Mouse (Mus musculus) heart, embryonic 16.5 days (tissue): ENCODE results near the gene B4galnt2. TPM values are rescaled to one million over a fixed set of nuclear protein-coding genes. Genes with fewer than 3 reads are reported as not detected.

Source experiments
- ATAC-seq: fragments of 200-750 bp; cut with Nextera tagmentation; replicated peaks from 2 replicates; pipeline ENCODE4 v1.8.0; 2017; ENCODE audit warnings: moderate number of reproducible peaks; ENCODE audit not compliant: insufficient read depth, low FRiP score; ENCODE audit errors: extremely low read depth
- H3K27ac ChIP-seq: fragments of 300-500 bp; sonication (generic); 2 replicates; pipeline ENCODE4 v1.5.1; 2014; ENCODE audit warnings: mild to moderate bottlenecking, low read length, control low read depth, moderate library complexity
- H3K27me3 ChIP-seq: fragments of 300-500 bp; sonication (generic); 2 replicates; pipeline ENCODE4 v1.6.1; 2014; ENCODE audit warnings: low read length, mixed read lengths; ENCODE audit not compliant: control insufficient read depth, insufficient read depth
- H3K36me3 ChIP-seq: fragments of 300-500 bp; sonication (generic); 2 replicates; pipeline ENCODE4 v1.6.1; 2014; ENCODE audit not compliant: control insufficient read depth, insufficient read depth
- H3K4me1 ChIP-seq: fragments of 300-500 bp; sonication (generic); 2 replicates; pipeline ENCODE4 v1.6.1; 2014; ENCODE audit warnings: low read length, mixed read lengths; ENCODE audit not compliant: control insufficient read depth, insufficient read depth
- H3K4me2 ChIP-seq: fragments of 300-500 bp; sonication (generic); 2 replicates; pipeline ENCODE4 v1.6.1; 2014; ENCODE audit warnings: low read depth, mild to moderate bottlenecking, control low read depth, low read length
- H3K4me3 ChIP-seq: fragments of 300-500 bp; sonication (generic); 2 replicates; pipeline ENCODE4 v1.5.1; 2014; ENCODE audit warnings: mild to moderate bottlenecking, control low read depth, low read length
- H3K9ac ChIP-seq: fragments of 300-500 bp; sonication (generic); 2 replicates; pipeline ENCODE4 v1.6.1; 2014; ENCODE audit warnings: low read length, control low read depth
- H3K9me3 ChIP-seq: fragments of 300-500 bp; sonication (generic); replicated peaks from 2 replicates; pipeline ENCODE4 v1.6.1; 2016; ENCODE audit warnings: low read length; ENCODE audit not compliant: control insufficient read depth
- WGBS: fragments of 180-500 bp; shearing (Covaris S2); extraction: QIAGEN DNeasy Blood & Tissue Kit; methylation state at CpG from one replicate; pipeline ENCODE4 v1.1.7; 2014; 5-methylcytosine and 5-hydroxymethylcytosine counted together
- polyA plus RNA-seq: library from polyadenylated mRNA; unstranded; fragments of >200 nt; fragmentation: Nextera tagmentation; extraction: Ambion mirVana; gene quantifications from 2 replicates; pipeline ENCODE4 v1.2.1, GENCODE M21; 2015

Gene B4galnt2
- polyA plus RNA-seq, result 0.61 and 1.1 TPM in 2 replicates

- Histone ChIP-seq H3K36me3 (no peaks in the 10 kb centered on the region), H3K4me3 (peak within 1 kb of the TSS; percentile 48), H3K4me2 (peak within 1 kb of the TSS; percentile 53), H3K27me3 (peaks cover 48% of the 10 kb centered on the region), H3K4me1 (peaks cover 16% of the 10 kb centered on the region), H3K9me3 (no peaks in the 10 kb centered on the region), H3K9ac (peak within 1 kb of the TSS; percentile 31), H3K27ac (0 out of 2 replicates have a peak within 1 kb of the TSS, but pooled peaks have one; percentile 12)
- under 1% methylated on average over 35 of the region's 35 CpGs for WGBS
- ATAC-seq, result no peak
These were observed at the start of gene B4galnt2 for GRCm38 (mm10) chr11:95914571-95914991. B4galnt2 (minus strand) TSS chr11:95914891.

GRCm38 (mm10) chr11:95963304-95963703, 48.6 kb upstream of the B4galnt2 start:
- ATAC-seq, result no peak
- WGBS, result 68% methylated on average over 7 of the region's 7 CpGs
- Histone ChIP-seq H3K4me1 (no peaks in the 10 kb centered on the region), H3K27ac (no peak overlapping the region), H3K9ac (no peak overlapping the region), H3K9me3 (no peaks in the 10 kb centered on the region), H3K27me3 (no peaks in the 10 kb centered on the region), H3K4me2 (no peak overlapping the region), H3K36me3 (peaks cover 43% of the 10 kb centered on the region), H3K4me3 (no peak overlapping the region)

GRCm38 (mm10) chr11:95959152-95959551, 44.5 kb upstream of the B4galnt2 start:
- Histone ChIP-seq H3K9ac (no peak overlapping the region), H3K4me2 (no peak overlapping the region), H3K4me3 (no peak overlapping the region), H3K27ac (no peak overlapping the region), H3K9me3 (no peaks in the 10 kb centered on the region), H3K27me3 (no peaks in the 10 kb centered on the region), H3K4me1 (no peaks in the 10 kb centered on the region), H3K36me3 (peaks cover 9% of the 10 kb centered on the region)
- no peak for ATAC-seq
- WGBS, result 65% methylated on average over 6 of the region's 6 CpGs

- H3K36me3 ChIP-seq, result peaks cover 5% of the 10 kb centered on the region
- H3K4me3 ChIP-seq, result no peak overlapping the region
- no peaks in the 10 kb centered on the region for H3K27me3 ChIP-seq
- ATAC-seq, result no peak
- WGBS, result 81% methylated on average over 9 of the region's 9 CpGs
- H3K4me1 ChIP-seq, result no peaks in the 10 kb centered on the region
- H3K4me2 ChIP-seq, result no peak overlapping the region
- no peak overlapping the region for H3K9ac ChIP-seq
- no peak overlapping the region for H3K27ac ChIP-seq
- H3K9me3 ChIP-seq, result 0 out of 2 replicates have a peak, but pooled peaks cover 2% of the 10 kb centered on the region
These were observed 43.6 kb upstream of the B4galnt2 start for GRCm38 (mm10) chr11:95958251-95958650.

GRCm38 (mm10) chr11:95957407-95957806, 42.7 kb upstream of the B4galnt2 start:
- H3K4me1 ChIP-seq, result no peaks in the 10 kb centered on the region
- H3K27ac ChIP-seq, result no peak overlapping the region
- WGBS, result 81% methylated on average over 7 of the region's 7 CpGs
- H3K36me3 ChIP-seq, result 0 out of 2 replicates have a peak, but pooled peaks cover 2% of the 10 kb centered on the region
- no peak for ATAC-seq
- H3K27me3 ChIP-seq, result no peaks in the 10 kb centered on the region
- no peak overlapping the region for H3K4me3 ChIP-seq
- H3K9me3 ChIP-seq, result 0 out of 2 replicates have a peak, but pooled peaks cover 2% of the 10 kb centered on the region
- H3K9ac ChIP-seq, result no peak overlapping the region
- no peak overlapping the region for H3K4me2 ChIP-seq

GRCm38 (mm10) chr11:95953313-95953712, 38.6 kb upstream of the B4galnt2 start:
- 0 out of 2 replicates have a peak, but pooled peaks cover 2% of the 10 kb centered on the region for H3K9me3 ChIP-seq
- H3K9ac ChIP-seq, result no peak overlapping the region
- no peak for ATAC-seq
- H3K4me3 ChIP-seq, result no peak overlapping the region
- H3K4me2 ChIP-seq, result no peak overlapping the region
- no peaks in the 10 kb centered on the region for H3K4me1 ChIP-seq
- no peaks in the 10 kb centered on the region for H3K27me3 ChIP-seq
- 80% methylated on average over 5 of the region's 5 CpGs for WGBS
- H3K27ac ChIP-seq, result no peak overlapping the region
- H3K36me3 ChIP-seq, result no peaks in the 10 kb centered on the region

- WGBS, result 64% methylated on average over 13 of the region's 13 CpGs
- no peak for ATAC-seq
- no peak overlapping the region for H3K4me2 ChIP-seq
These were observed 31.3 kb upstream of the B4galnt2 start for GRCm38 (mm10) chr11:95945838-95946472.

GRCm38 (mm10) chr11:95939828-95940507, 25.3 kb upstream of the B4galnt2 start:
- Histone ChIP-seq H3K27ac (no peak overlapping the region), H3K4me1 (no peaks in the 10 kb centered on the region), H3K4me2 (no peak overlapping the region), H3K9me3 (no peaks in the 10 kb centered on the region), H3K9ac (no peak overlapping the region), H3K4me3 (no peak overlapping the region), H3K27me3 (no peaks in the 10 kb centered on the region; the same call in 1 of the 2 replicates), H3K36me3 (no peaks in the 10 kb centered on the region)
- WGBS, result 41% methylated on average over 11 of the region's 11 CpGs
- ATAC-seq, result no peak

More at GRCm38 (mm10) chr11:95945838-95946472, 31.3 kb upstream of the B4galnt2 start:
- Histone ChIP-seq H3K27me3 (no peaks in the 10 kb centered on the region; the same call in 1 of the 2 replicates), H3K27ac (no peak overlapping the region), H3K4me3 (no peak overlapping the region), H3K9me3 (no peaks in the 10 kb centered on the region), H3K4me1 (no peaks in the 10 kb centered on the region), H3K9ac (no peak overlapping the region), H3K36me3 (no peaks in the 10 kb centered on the region)

- Histone ChIP-seq H3K27ac (no peak overlapping the region), H3K9ac (no peak overlapping the region), H3K36me3 (no peaks in the 10 kb centered on the region), H3K9me3 (no peaks in the 10 kb centered on the region), H3K27me3 (no peaks in the 10 kb centered on the region; the same call in 1 of the 2 replicates), H3K4me3 (no peak overlapping the region), H3K4me1 (no peaks in the 10 kb centered on the region), H3K4me2 (no peak overlapping the region)
- ATAC-seq, result no peak
- WGBS, result 77% methylated on average over 6 of the region's 6 CpGs
These were observed 21.7 kb upstream of the B4galnt2 start for GRCm38 (mm10) chr11:95936409-95936808.
